In genomic region chr4:140216096-140216495, GRCm38 (mm10) we compare ENCODE assay signal across 32 mouse cellular contexts. TPM values are rescaled to one million over a fixed set of nuclear protein-coding genes. Genes with fewer than 3 reads are reported as not detected.
A peak's percentile ranks its signal among the peaks of the same experiment; 100 is the strongest.
DNase-seq lines count a peak whose midpoint lies in the region; ATAC-seq lines count a peak whose summit lies in the region.
"Had no signal": no experiment of that assay in that cellular context is flagged by ENCODE, and none has a peak within 500 bp of the region (broad histone marks: within the 10 kb centered on the region; RNA-seq: fewer than 3 reads in every experiment).

No protein-coding gene starts in this region.

- H3K9me3 ChIP-seq in kidney, embryonic 16.5 days (ENCODE audit: low read length) = no peaks in the 10 kb centered on the region
- no peaks in the 10 kb centered on the region for H3K9me3 ChIP-seq in midbrain, embryonic 10.5 days (replicated peaks)
- no peaks in the 10 kb centered on the region for H3K9me3 ChIP-seq in midbrain, embryonic 11.5 days (ENCODE audit: control insufficient read depth, low read length)
- H3K9me3 ChIP-seq: hindbrain, embryonic 13.5 days; neural tube, embryonic 13.5 days had no signal

- 89% methylated on average over 8 of the region's 8 CpGs for WGBS in kidney, embryonic 16.5 days
- 90% methylated on average over 8 of the region's 8 CpGs for WGBS in midbrain, embryonic 10.5 days
- 97% methylated on average over 8 of the region's 8 CpGs for WGBS in midbrain, embryonic 11.5 days

- no peak overlapping the region for H3K27ac ChIP-seq in kidney, embryonic 16.5 days (ENCODE audit: low read length)
- peak overlapping the region; percentile 29; the same call in 1 of the 2 replicates for H3K27ac ChIP-seq in midbrain, embryonic 10.5 days (replicated peaks)
- H3K27ac ChIP-seq in midbrain, embryonic 11.5 days (ENCODE audit: low read depth, low read length) = no peak overlapping the region
- H3K27ac ChIP-seq: gastrocnemius, adult 2 months; hindbrain, embryonic 13.5 days; liver, embryonic 14.5 days; neural tube, embryonic 13.5 days; stomach, postnatal 0 days had no signal

- no peaks in the 10 kb centered on the region for H3K36me3 ChIP-seq in kidney, embryonic 16.5 days (ENCODE audit: insufficient read depth, low read length)
- no peaks in the 10 kb centered on the region for H3K36me3 ChIP-seq in midbrain, embryonic 10.5 days
- no peaks in the 10 kb centered on the region for H3K36me3 ChIP-seq in midbrain, embryonic 11.5 days (ENCODE audit: control insufficient read depth, insufficient read depth, low read length)
- H3K36me3 ChIP-seq: hindbrain, embryonic 13.5 days; neural tube, embryonic 13.5 days had no signal

- H3K27me3 ChIP-seq in kidney, embryonic 16.5 days (ENCODE audit: insufficient read depth, low read length) = peaks cover 16% of the 10 kb centered on the region
- H3K27me3 ChIP-seq in midbrain, embryonic 10.5 days (ENCODE audit: low read depth, poor library complexity, severe bottlenecking) = peaks cover 81% of the 10 kb centered on the region
- H3K27me3 ChIP-seq in midbrain, embryonic 11.5 days (ENCODE audit: control insufficient read depth, insufficient read depth, low read length) = peaks cover 10% of the 10 kb centered on the region
- H3K27me3 ChIP-seq: neural tube, embryonic 13.5 days had no signal

- DNase-seq in adrenal gland, postnatal 10 days = peak; percentile 35
- DNase-seq in adrenal gland, adult (ENCODE audit: inconsistent age in 2 of 2, low spot score in 1 of 2) = no peak
- no peak for DNase-seq in kidney, adult 11 months
- DNase-seq in midbrain, embryonic 10.5 days (ENCODE audit: low spot score) = no peak
- DNase-seq in midbrain, embryonic 11.5 days (ENCODE audit: low spot score, missing footprints) = no peak
- peak; percentile 28 for DNase-seq in thymus, postnatal 25 days
- no peak for DNase-seq in thymus, postnatal 0 days (ENCODE audit: low spot score)
- DNase-seq: adrenal gland, adult 8-10 months; cerebellum, adult 8-10 months; embryo, embryonic 11 days; gastrocnemius, adult 2 months; gastrocnemius, postnatal 36 days; heart, adult 18-20 months; heart, postnatal 36 days; kidney, adult 2 months; kidney, postnatal 10 days; layer of hippocampus, postnatal 36 days; liver; lung, adult 2 months; lung, postnatal 10 days; right cerebral cortex, postnatal 4 days had no signal

- peaks cover 31% of the 10 kb centered on the region for H3K4me1 ChIP-seq in kidney, embryonic 16.5 days (ENCODE audit: insufficient read depth, low read length)
- peaks cover 76% of the 10 kb centered on the region for H3K4me1 ChIP-seq in midbrain, embryonic 10.5 days
- H3K4me1 ChIP-seq in midbrain, embryonic 11.5 days (ENCODE audit: control insufficient read depth, insufficient read depth, low read length) = peaks cover 45% of the 10 kb centered on the region

- H3K4me2 ChIP-seq in kidney, embryonic 16.5 days (replicated peaks; ENCODE audit: low read depth, low read length) = no peak overlapping the region
- H3K4me2 ChIP-seq in midbrain, embryonic 11.5 days = no peak overlapping the region
- H3K4me2 ChIP-seq: heart, embryonic 11.5 days; hindbrain, embryonic 13.5 days; neural tube, embryonic 13.5 days had no signal

- peak; percentile 17; the same call in 1 of the 2 replicates for ATAC-seq in kidney, embryonic 16.5 days (ENCODE audit: low FRiP score, low TSS enrichment)
- ATAC-seq in midbrain, embryonic 11.5 days (ENCODE audit: low FRiP score) = no peak
- ATAC-seq: activated CD4-positive, CD25-positive, alpha-beta regulatory T cell, adult 4 months; forebrain, embryonic 16.5 days had no signal

- no peak overlapping the region for H3K4me3 ChIP-seq in kidney, embryonic 16.5 days (ENCODE audit: low read length)
- H3K4me3 ChIP-seq in midbrain, embryonic 10.5 days = no peak overlapping the region
- no peak overlapping the region for H3K4me3 ChIP-seq in midbrain, embryonic 11.5 days (ENCODE audit: low read depth, low read length)
- H3K4me3 ChIP-seq: erythroblast, embryonic 14.5 days; gastrocnemius, adult 2 months; hindbrain, embryonic 13.5 days; neural tube, embryonic 13.5 days had no signal

- H3K9ac ChIP-seq in kidney, embryonic 16.5 days (replicated peaks; ENCODE audit: low read length) = no peak overlapping the region
- H3K9ac ChIP-seq in midbrain, embryonic 11.5 days (ENCODE audit: low read length) = no peak overlapping the region
- H3K9ac ChIP-seq: hindbrain, embryonic 13.5 days; liver, embryonic 14.5 days; neural tube, embryonic 13.5 days had no signal

RNA-seq across cellular contexts. Expression of gene Igsf21, which starts 30.5 kb away (rescaled TPM):
- total RNA-seq in adrenal gland, postnatal 10 days (2021) = 1 to 10 TPM; 7.0 to 9.8 TPM
- polyA plus RNA-seq in kidney, embryonic 16.5 days (2015; fragmentation: Nextera tagmentation; extraction: Ambion mirVana) = 1.5 TPM in 2 replicates
- 9.5 and 19.8 TPM in 2 replicates for polyA plus RNA-seq in midbrain, embryonic 10.5 days (2016; fragmentation: Nextera tagmentation; extraction: Ambion mirVana)
- polyA plus RNA-seq in midbrain, embryonic 11.5 days (2014; fragmentation: Nextera tagmentation; extraction: Ambion mirVana) = 15.2 and 16.5 TPM in 2 replicates
- 0.39 and 0.50 TPM in 2 replicates for polyA plus RNA-seq in thymus, postnatal 0 days (2015; fragmentation: Nextera tagmentation; extraction: Ambion mirVana)
- total RNA-seq: CH12.LX had no signal
- polyA plus RNA-seq: activated CD4-positive, CD25-positive, alpha-beta regulatory T cell, adult 4 months; C2C12 had no signal

Comparison
In these comparisons a context has a peak if more than half of its experiments do, and no peak if none do; other contexts are left out.
1. DNase-seq: peak in adrenal gland, postnatal 10 days (single experiment) and thymus, postnatal 25 days (single experiment); none in adrenal gland, adult (0 of 2), kidney, adult 11 months (single experiment), midbrain, embryonic 10.5 days (single experiment), midbrain, embryonic 11.5 days (single experiment) and thymus, postnatal 0 days (single experiment).